Mouse (Mus musculus) liver, embryonic 16.5 days (tissue): Measurements from ENCODE around the gene Sco2. TPM values are rescaled to one million over a fixed set of nuclear protein-coding genes. Genes with fewer than 3 reads are reported as not detected.

ENCODE experiments used
- ATAC-seq: fragments of 200-750 bp; cut with Nextera tagmentation; 2 replicates; pipeline ENCODE4 v1.8.0; 2017; ENCODE audit warnings: low read depth, mild to moderate bottlenecking, moderate number of reproducible peaks, moderate library complexity
- H3K27ac ChIP-seq: fragments of 300-500 bp; sonication (generic); 2 replicates; pipeline ENCODE4 v1.5.1; 2014; ENCODE audit warnings: mild to moderate bottlenecking, low read length
- H3K27me3 ChIP-seq: fragments of 300-500 bp; sonication (generic); 2 replicates; pipeline ENCODE4 v1.6.1; 2014; ENCODE audit warnings: low read depth, low read length, mixed read lengths; ENCODE audit not compliant: control insufficient read depth, insufficient read depth
- H3K36me3 ChIP-seq: fragments of 300-500 bp; sonication (generic); 2 replicates; pipeline ENCODE4 v1.6.1; 2014; ENCODE audit warnings: mild to moderate bottlenecking; ENCODE audit not compliant: control insufficient read depth, insufficient read depth
- H3K4me1 ChIP-seq: fragments of 300-500 bp; sonication (generic); 2 replicates; pipeline ENCODE4 v1.6.1; 2014; ENCODE audit warnings: low read depth, low read length, mixed read lengths; ENCODE audit not compliant: control insufficient read depth
- H3K4me2 ChIP-seq: fragments of 300-500 bp; sonication (generic); 2 replicates; pipeline ENCODE4 v1.6.1; 2014; ENCODE audit warnings: low read depth, low read length, mixed read lengths
- H3K4me3 ChIP-seq: fragments of 300-500 bp; sonication (generic); 2 replicates; pipeline ENCODE4 v1.5.1; 2014; ENCODE audit warnings: low read depth, mild to moderate bottlenecking, low read length
- H3K9ac ChIP-seq: fragments of 300-500 bp; sonication (generic); 2 replicates; pipeline ENCODE4 v1.6.1; 2014; ENCODE audit warnings: low read depth, low read length
- H3K9me3 ChIP-seq: fragments of 300-500 bp; sonication (generic); replicated peaks from 2 replicates; pipeline ENCODE4 v1.6.1; 2016; ENCODE audit warnings: low read length; ENCODE audit not compliant: control insufficient read depth
- WGBS: fragments of 180-500 bp; shearing (Covaris S2); extraction: QIAGEN DNeasy Blood & Tissue Kit; methylation state at CpG from one replicate; pipeline ENCODE4 v1.1.7; 2014; ENCODE audit not compliant: insufficient replicate concordance; 5-methylcytosine and 5-hydroxymethylcytosine counted together
- polyA plus RNA-seq: library from polyadenylated mRNA; unstranded; fragments of >200 nt; fragmentation: Nextera tagmentation; extraction: Ambion mirVana; gene quantifications from 2 replicates; pipeline ENCODE4 v1.2.1, GENCODE M21; 2015

The Sco2 gene
- polyA plus RNA-seq, 1 experiment from 2014 or later = 3.1 TPM

DNA sequence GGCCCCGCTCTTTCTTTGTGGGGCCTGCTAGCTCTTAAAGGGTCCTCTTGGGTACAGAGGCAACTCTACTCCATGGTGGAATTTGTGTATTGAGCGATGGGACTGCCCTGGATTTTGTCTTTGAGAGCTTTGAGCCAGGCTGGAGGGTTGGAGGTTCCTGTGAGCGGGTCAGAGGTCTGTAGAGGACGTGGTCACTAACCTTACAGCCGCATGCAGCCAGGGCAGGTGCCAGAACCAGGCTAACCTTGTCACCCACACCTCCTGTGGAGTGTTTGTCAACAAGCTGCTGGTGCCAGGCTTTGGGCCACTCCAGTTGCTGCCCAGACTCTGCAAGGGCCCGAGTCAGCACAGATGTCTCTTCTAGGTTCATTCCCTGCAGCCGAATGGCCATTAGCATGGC, 2.4 kb upstream of the Sco2 start:
- Histone ChIP-seq H3K4me3 (no peak overlapping the region), H3K9me3 (no peaks in the 10 kb centered on the region), H3K36me3 (peaks cover 15% of the 10 kb centered on the region), H3K9ac (no peak overlapping the region), H3K4me2 (no peak overlapping the region), H3K27me3 (peaks cover 34% of the 10 kb centered on the region), H3K27ac (no peak overlapping the region), H3K4me1 (peaks cover 34% of the 10 kb centered on the region)
- WGBS = 70% methylated on average over 7 of the region's 7 CpGs
- no peak for ATAC-seq

DNA sequence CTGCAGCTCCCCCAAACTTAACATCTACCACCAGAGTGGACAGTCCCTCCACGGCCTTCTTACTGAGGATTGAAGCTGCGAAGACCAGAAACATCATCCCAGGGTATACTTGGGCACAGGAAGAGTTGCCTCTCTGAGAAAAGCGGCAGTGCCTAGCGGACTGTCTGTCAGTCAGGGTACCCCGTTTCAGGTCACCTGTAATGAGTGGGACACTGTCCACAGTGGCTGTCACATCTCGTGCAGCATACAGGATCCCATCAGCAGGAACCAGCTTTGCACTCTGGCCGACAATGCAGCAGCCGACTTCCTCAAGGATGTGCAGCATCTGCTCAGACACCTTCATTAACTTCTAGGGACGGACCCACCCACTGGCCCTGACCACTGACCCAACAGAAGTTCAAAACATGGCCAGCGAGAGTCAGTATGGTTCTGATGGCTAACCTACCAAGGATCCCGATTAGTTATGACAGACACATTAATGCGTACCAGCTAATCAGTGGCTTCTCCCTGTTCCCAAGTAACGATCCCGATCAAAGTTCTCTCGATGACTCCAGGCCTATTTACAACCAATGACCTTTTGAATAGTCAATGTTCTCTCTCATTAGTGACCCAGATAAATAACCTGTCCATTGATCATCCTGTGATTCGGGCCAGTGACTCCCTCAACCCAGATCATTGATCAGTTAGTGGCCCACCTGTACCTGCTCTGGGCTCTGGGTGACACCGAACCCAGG, 1.3 kb upstream of the Sco2 start:
- H3K9ac ChIP-seq = no peak overlapping the region
- WGBS = 79% methylated on average over 17 of the region's 17 CpGs
- H3K9me3 ChIP-seq = no peaks in the 10 kb centered on the region
- H3K4me3 ChIP-seq = no peak overlapping the region
- peaks cover 34% of the 10 kb centered on the region for H3K4me1 ChIP-seq
- no peak for ATAC-seq
- H3K27me3 ChIP-seq = peaks cover 34% of the 10 kb centered on the region
- H3K27ac ChIP-seq = no peak overlapping the region
- no peak overlapping the region for H3K4me2 ChIP-seq
- peaks cover 26% of the 10 kb centered on the region for H3K36me3 ChIP-seq

DNA sequence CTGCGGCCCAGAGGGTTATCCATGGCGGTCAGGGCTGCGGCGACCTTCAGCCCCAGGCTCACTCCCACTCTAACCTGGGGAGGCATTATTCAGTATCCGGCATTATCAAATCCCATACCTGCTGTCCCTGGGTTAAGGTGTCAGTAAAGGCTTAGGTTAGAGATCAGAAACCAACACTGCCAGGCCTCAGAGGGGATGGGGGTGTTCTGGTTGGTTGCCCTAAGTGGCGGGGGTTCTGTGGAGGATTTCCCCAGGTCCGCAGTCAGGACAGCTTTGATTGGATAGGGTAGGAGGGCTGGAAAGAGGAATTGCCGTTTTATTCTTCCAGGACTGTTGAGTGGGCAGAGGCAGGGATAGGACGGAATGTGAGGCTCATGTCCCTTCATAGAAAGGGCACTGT, 694 bp upstream of the Sco2 start:
- peaks cover 31% of the 10 kb centered on the region for H3K27me3 ChIP-seq
- H3K4me2 ChIP-seq = peak overlapping the region; percentile 100
- H3K36me3 ChIP-seq = peaks cover 32% of the 10 kb centered on the region
- no peaks in the 10 kb centered on the region for H3K9me3 ChIP-seq
- peaks cover 31% of the 10 kb centered on the region for H3K4me1 ChIP-seq
- H3K4me3 ChIP-seq = peak overlapping the region; percentile 82
- H3K27ac ChIP-seq = peak overlapping the region; percentile 90; the same call in 1 of the 2 replicates
- WGBS = 57% methylated on average over 9 of the region's 9 CpGs
- H3K9ac ChIP-seq = peak overlapping the region; percentile 80
- ATAC-seq = no peak

DNA sequence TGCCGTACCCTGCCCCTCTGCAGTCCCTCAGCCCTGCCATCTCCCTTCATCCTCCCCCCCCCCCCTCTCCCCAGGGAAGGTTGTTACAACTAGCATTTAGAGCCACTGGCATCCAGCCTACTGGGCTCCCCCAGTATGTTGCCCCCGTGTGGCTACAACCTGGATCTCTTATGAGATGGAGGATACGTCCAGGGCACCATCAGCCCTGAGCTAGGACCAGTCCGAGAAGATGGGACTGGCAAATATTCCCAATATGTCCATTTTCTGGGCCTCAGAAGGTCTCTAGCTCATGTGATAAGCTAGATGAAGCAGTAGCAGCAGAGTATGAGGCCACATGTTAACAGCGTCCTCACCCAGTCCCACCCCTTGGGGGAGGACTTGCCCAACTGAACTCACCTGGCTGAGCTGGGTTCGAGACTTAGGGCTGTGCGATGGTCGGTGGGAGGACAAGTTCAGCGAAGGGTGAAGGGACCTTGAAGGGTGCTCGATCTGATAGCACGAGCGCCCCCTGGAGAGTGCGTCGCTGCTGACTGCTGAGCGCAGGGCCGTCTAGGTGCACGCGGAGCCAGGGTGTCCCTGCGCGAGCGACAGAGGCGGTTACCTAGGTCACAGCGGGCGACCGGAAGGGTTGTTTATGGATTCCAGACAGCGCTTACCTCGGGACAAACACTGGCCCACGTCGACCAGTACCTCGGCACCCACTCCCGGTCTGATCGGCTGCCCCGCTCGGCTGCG, 452 bp downstream of the Sco2 start:
- H3K36me3 ChIP-seq = peaks cover 44% of the 10 kb centered on the region
- peak overlapping the region; percentile 100 for H3K4me2 ChIP-seq
- peak overlapping the region; percentile 90 for H3K27ac ChIP-seq
- WGBS = 2% methylated on average over 35 of the region's 35 CpGs
- H3K9me3 ChIP-seq = no peaks in the 10 kb centered on the region
- peak overlapping the region; percentile 82 for H3K4me3 ChIP-seq
- peaks cover 20% of the 10 kb centered on the region for H3K4me1 ChIP-seq
- H3K9ac ChIP-seq = peak overlapping the region; percentile 80
- peak; percentile 85 for ATAC-seq
- peaks cover 19% of the 10 kb centered on the region for H3K27me3 ChIP-seq

DNA sequence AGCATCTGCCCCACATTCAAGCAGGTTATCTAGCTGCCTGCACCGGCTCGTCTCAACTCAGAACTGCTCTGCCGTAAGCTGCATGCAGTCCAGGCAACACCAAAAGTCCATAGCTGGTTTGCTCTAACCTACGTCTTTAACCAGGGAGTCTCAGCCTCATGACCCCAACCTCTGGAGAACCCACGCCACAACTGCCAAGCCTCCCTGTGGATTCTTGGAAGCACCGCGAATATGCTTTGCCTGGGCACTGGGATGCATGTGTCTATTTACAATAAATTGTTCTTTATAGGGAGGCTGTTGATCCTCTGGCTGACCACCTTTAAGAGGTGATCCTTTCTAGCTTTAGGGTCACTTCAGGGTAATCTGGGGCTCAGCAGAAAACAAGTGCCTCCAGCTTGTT, 1.1 kb downstream of the Sco2 start:
- H3K27ac ChIP-seq = peak overlapping the region; percentile 19; the same call in 1 of the 2 replicates
- peaks cover 13% of the 10 kb centered on the region for H3K27me3 ChIP-seq
- H3K4me3 ChIP-seq = peak overlapping the region; percentile 82; the same call in 1 of the 2 replicates
- H3K36me3 ChIP-seq = peaks cover 50% of the 10 kb centered on the region
- 79% methylated on average over 7 of the region's 7 CpGs for WGBS
- H3K4me2 ChIP-seq = peak overlapping the region; percentile 100
- ATAC-seq = no peak
- no peaks in the 10 kb centered on the region for H3K9me3 ChIP-seq
- H3K9ac ChIP-seq = no peak overlapping the region
- H3K4me1 ChIP-seq = peaks cover 17% of the 10 kb centered on the region

DNA sequence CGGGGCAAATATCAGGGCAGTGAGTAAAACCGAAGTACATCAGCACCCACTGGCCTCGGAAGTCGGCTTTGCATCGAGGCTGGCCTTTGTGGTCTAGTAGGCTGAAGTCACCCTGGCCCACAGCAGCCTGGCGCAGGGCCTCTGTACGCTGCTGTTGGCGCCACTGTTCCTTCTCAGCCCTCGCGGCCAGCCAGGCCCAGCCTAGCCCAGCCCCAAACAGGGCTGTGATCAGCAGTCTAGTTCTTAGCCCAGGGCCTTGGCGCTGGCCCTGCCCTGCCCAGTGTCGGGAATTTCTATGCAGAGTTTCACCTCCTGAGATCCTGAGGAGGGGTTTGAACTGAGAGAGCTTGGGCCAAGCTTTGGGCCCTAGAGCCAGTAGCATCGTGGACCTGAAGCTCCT, 1.6 kb downstream of the Sco2 start:
- Histone ChIP-seq H3K4me2 (no peak overlapping the region), H3K36me3 (peaks cover 55% of the 10 kb centered on the region), H3K27me3 (peaks cover 8% of the 10 kb centered on the region), H3K4me3 (no peak overlapping the region), H3K4me1 (peaks cover 12% of the 10 kb centered on the region), H3K27ac (0 out of 2 replicates have a peak overlapping the region, but pooled peaks have one; percentile 19), H3K9ac (no peak overlapping the region), H3K9me3 (no peaks in the 10 kb centered on the region)
- no peak for ATAC-seq
- WGBS = 77% methylated on average over 13 of the region's 13 CpGs

DNA sequence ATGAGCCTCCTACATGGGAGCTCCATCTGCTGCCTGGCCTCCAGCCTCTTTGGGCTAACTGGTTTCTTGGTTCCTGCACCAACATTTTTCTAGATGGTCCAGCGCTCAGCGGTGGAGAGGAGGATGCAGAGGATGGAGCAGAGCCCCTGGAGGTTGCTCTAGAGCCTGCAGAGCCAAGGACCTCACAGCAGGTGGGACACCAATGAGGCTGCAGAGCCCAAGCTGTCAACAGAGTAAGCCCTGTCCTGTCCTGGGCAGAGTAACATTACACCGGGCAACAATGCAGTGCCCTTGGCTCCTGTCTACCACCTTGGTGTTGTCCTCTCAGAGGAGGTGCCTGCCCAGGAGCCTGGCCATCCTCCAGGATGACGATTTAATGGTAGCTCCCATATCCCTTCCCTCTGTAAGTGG, 8.5 kb downstream of the Sco2 start:
- Histone ChIP-seq H3K27me3 (no peaks in the 10 kb centered on the region), H3K9me3 (no peaks in the 10 kb centered on the region), H3K27ac (no peak overlapping the region), H3K9ac (no peak overlapping the region), H3K4me3 (no peak overlapping the region), H3K4me2 (no peak overlapping the region), H3K4me1 (no peaks in the 10 kb centered on the region), H3K36me3 (peaks cover 88% of the 10 kb centered on the region)
- ATAC-seq = no peak
- WGBS = 85% methylated on average over 4 of the region's 4 CpGs

DNA sequence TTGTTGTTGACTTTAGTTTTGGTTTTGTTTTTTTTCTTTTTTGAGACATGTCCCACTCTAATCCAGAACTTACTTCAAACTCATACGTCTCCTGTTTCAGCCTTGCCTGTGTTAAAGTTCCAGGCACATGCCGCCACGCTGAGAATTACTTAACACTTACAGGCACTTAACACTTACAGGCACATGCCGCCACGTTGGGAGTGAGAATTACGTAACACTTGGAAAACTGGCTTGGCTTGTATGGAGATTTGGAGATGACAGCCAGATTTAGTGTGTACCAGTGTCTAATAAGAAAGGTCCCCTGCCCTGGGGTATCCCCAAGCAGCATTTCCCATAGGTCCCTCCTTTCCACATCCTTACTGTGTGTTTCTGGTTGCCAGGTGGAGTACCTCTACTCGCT, 10.6 kb downstream of the Sco2 start:
- no peak for ATAC-seq
- H3K36me3 ChIP-seq = peaks cover 69% of the 10 kb centered on the region
- 86% methylated on average over 7 of the region's 7 CpGs for WGBS

DNA sequence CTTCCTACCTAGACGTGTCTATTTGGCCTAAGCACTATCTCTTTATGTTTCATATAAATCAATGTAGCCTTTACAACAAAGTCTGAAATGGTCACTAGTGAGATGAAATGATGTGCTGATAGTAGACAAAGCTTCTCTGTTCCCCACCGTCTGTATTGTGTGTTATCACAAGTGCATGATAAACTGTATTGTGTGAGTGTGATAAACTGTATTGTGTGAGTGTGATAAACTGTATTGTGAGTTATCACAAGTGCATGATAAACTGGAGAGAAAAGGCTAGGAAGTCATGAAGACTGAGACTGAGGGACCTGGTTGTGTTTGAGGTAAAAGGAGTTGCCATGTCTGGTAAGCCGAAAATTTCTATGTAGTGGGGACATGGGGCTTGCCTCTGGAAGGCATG, 14.9 kb downstream of the Sco2 start:
- no peak for ATAC-seq
- peaks cover 28% of the 10 kb centered on the region for H3K36me3 ChIP-seq
- no peak overlapping the region for H3K9ac ChIP-seq
- H3K4me1 ChIP-seq = peaks cover 27% of the 10 kb centered on the region
- H3K27ac ChIP-seq = no peak overlapping the region
- H3K4me2 ChIP-seq = no peak overlapping the region
- no peaks in the 10 kb centered on the region for H3K27me3 ChIP-seq
- no peak overlapping the region for H3K4me3 ChIP-seq
- WGBS = 42% methylated on average over 3 of the region's 3 CpGs
- H3K9me3 ChIP-seq = no peaks in the 10 kb centered on the region

More for the DNA sequence above, 10.6 kb downstream of the Sco2 start:
- H3K9me3 ChIP-seq = no peaks in the 10 kb centered on the region
- peaks cover 7% of the 10 kb centered on the region for H3K4me1 ChIP-seq
- no peak overlapping the region for H3K27ac ChIP-seq
- H3K4me3 ChIP-seq = no peak overlapping the region
- H3K9ac ChIP-seq = no peak overlapping the region
- H3K4me2 ChIP-seq = no peak overlapping the region
- no peaks in the 10 kb centered on the region for H3K27me3 ChIP-seq
